Mouse (Mus musculus): ENCODE results near the gene Abcb4.
"Not testable (repeated sequence)": the region's sequence is repeated elsewhere in the genome, so short reads cannot be mapped to it uniquely, and the experiment has no call there.

Abcb4 gene

GRCm38 (mm10) chr5:8997513-8997895 lies 104.0 kb downstream of the Abcb4 start:
- no peak for DNase-seq (ENCODE audit: low read depth, low spot score)

- no peak for DNase-seq (ENCODE audit: low read depth, low spot score)
These were observed 105.6 kb downstream of the Abcb4 start for GRCm38 (mm10) chr5:8999108-8999507.

GRCm38 (mm10) chr5:9000006-9000405 lies 106.5 kb downstream of the Abcb4 start:
- not testable (repeated sequence) for DNase-seq (ENCODE audit: low read depth, low spot score)

- DNase-seq (ENCODE audit: low read depth, low spot score), result not testable (repeated sequence)
These were observed 113.1 kb downstream of the Abcb4 start for GRCm38 (mm10) chr5:9006585-9006984.

All from A20 (cell line).